Mouse (Mus musculus): ENCODE measurements around the gene Rtn4r. TPM values are rescaled to one million over a fixed set of nuclear protein-coding genes. Genes with fewer than 3 reads are reported as not detected.
A peak's percentile ranks its signal among the peaks of the same experiment; 100 is the strongest.

Rtn4r gene
- polyA plus RNA-seq, 1 experiment from 2014 or later: 10.7 TPM

DNA sequence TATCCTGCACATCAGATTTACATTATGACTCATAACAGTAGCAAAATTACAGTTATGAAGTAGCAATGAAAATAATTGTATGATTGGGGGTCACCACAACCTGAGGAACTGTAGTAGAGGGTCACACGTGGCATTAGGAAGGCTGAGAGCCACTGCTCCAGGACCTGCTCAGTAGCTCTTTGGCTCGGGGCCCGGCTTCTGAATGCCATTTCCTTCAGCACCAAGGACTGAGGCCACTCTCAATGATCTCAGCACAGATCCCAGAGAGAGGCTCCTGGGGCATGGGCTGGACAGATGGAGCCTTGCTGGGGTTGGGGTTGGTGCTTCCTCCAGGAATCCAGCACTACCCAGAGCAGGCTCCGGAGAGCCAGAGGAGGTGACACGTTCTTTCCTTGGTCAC lies 40.3 kb upstream of the Rtn4r start:
- Histone ChIP-seq H3K4me1 (ENCODE audit: control insufficient read depth, insufficient read depth, low read length) (peaks cover 3% of the 10 kb centered on the region; the same call in 1 of the 2 replicates), H3K27me3 (ENCODE audit: control insufficient read depth, insufficient read depth, low read length) (peaks cover 3% of the 10 kb centered on the region; the same call in 1 of the 2 replicates), H3K4me3 (ENCODE audit: low read depth, low read length) (no peak overlapping the region), H3K4me2 (ENCODE audit: low read depth) (no peak overlapping the region), H3K9ac (ENCODE audit: low read length) (no peak overlapping the region), H3K36me3 (ENCODE audit: control insufficient read depth, insufficient read depth, low read length) (no peaks in the 10 kb centered on the region), H3K9me3 (ENCODE audit: control insufficient read depth, low read length) (no peaks in the 10 kb centered on the region), H3K27ac (ENCODE audit: low read depth, low read length) (no peak overlapping the region)
- DNase-seq (ENCODE audit: low spot score) (no peak), ATAC-seq (ENCODE audit: insufficient read depth, low FRiP score, low TSS enrichment) (no peak)
- WGBS: 91% methylated on average over 5 of the region's 5 CpGs

DNA sequence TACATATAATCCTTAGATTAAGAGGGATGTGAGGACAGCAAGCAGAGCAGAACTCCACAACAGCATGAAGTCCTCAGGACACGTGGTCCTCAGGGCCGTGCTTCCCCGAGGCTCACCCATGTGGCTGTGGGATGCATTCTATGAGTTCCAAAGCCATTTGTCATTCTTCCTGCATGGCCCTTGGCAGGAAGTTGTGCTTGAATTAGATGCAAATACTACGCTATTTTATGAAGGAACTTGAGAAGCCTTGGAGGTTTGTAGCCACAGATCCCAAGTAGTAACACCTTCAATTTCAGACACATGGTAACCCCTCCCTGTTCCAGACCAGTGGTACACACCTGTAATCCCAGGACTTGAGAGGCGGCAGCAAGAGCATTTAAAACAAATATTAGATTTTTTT lies 31.1 kb upstream of the Rtn4r start:
- no peaks in the 10 kb centered on the region for H3K27me3 ChIP-seq (ENCODE audit: control insufficient read depth, insufficient read depth, low read length)
- no peaks in the 10 kb centered on the region for H3K36me3 ChIP-seq (ENCODE audit: control insufficient read depth, insufficient read depth, low read length)
- H3K9me3 ChIP-seq (ENCODE audit: control insufficient read depth, low read length): no peaks in the 10 kb centered on the region

DNA sequence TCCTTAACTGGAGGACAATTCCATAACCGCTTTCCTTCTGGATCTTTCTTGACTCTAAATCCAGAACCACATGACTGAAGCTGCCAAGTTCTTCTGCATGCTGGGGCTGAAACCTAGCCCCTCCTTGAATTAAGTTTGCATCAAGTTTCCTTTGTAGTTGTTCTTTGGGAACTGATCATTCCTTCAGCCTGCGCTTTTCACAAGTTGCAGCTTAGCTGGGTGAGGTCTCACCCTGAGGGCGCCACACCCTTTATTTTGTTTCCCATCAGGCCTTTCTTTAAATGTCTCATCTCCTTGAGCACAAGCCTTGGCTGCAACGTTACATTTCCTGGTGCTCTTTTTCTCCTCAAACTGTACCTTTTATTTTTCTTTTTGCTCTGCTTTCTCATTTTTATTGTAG lies 24.6 kb upstream of the Rtn4r start:
- H3K36me3 ChIP-seq (ENCODE audit: control insufficient read depth, insufficient read depth, low read length): no peaks in the 10 kb centered on the region
- no peak overlapping the region for H3K27ac ChIP-seq (ENCODE audit: low read depth, low read length)
- ATAC-seq (ENCODE audit: insufficient read depth, low FRiP score, low TSS enrichment) (no peak), DNase-seq (ENCODE audit: low spot score) (no peak)
- H3K4me1 ChIP-seq (ENCODE audit: control insufficient read depth, insufficient read depth, low read length): no peaks in the 10 kb centered on the region
- H3K4me3 ChIP-seq (ENCODE audit: low read depth, low read length): no peak overlapping the region
- WGBS: 83% methylated on average over 4 of the region's 4 CpGs
- H3K9me3 ChIP-seq (ENCODE audit: control insufficient read depth, low read length): no peaks in the 10 kb centered on the region
- H3K4me2 ChIP-seq (ENCODE audit: low read depth): no peak overlapping the region
- H3K27me3 ChIP-seq (ENCODE audit: control insufficient read depth, insufficient read depth, low read length): no peaks in the 10 kb centered on the region
- H3K9ac ChIP-seq (ENCODE audit: low read length): no peak overlapping the region

More for the DNA sequence above, 31.1 kb upstream of the Rtn4r start:
- no peak for DNase-seq (ENCODE audit: low spot score)
- Histone ChIP-seq H3K4me3 (ENCODE audit: low read depth, low read length) (no peak overlapping the region), H3K4me1 (ENCODE audit: control insufficient read depth, insufficient read depth, low read length) (no peaks in the 10 kb centered on the region), H3K9ac (ENCODE audit: low read length) (no peak overlapping the region), H3K4me2 (ENCODE audit: low read depth) (no peak overlapping the region), H3K27ac (ENCODE audit: low read depth, low read length) (no peak overlapping the region)
- 68% methylated on average over 5 of the region's 5 CpGs for WGBS
- ATAC-seq (ENCODE audit: insufficient read depth, low FRiP score, low TSS enrichment): no peak

DNA sequence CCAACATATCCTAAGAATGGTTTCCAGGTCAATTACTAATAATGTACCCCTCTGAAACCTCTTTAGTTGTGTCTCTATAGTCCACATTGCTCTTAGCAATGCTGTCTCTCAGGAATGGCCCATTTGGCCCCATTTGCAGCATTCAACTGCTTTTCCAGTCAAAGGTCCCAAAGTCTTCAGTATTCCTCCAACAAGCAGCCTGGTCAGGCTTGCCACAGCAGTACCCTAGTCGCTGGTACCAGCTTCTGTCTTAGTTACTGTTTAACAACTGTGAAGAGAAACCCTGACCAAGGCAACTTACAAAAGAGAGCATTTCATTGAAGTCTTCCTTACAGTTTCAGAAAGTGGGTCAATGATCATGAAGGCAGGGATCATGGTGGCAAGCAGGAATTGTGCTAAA lies 24.1 kb upstream of the Rtn4r start:
- Histone ChIP-seq H3K4me2 (ENCODE audit: low read depth) (no peak overlapping the region), H3K9ac (ENCODE audit: low read length) (no peak overlapping the region), H3K9me3 (ENCODE audit: control insufficient read depth, low read length) (no peaks in the 10 kb centered on the region), H3K27me3 (ENCODE audit: control insufficient read depth, insufficient read depth, low read length) (no peaks in the 10 kb centered on the region), H3K27ac (ENCODE audit: low read depth, low read length) (no peak overlapping the region), H3K36me3 (ENCODE audit: control insufficient read depth, insufficient read depth, low read length) (no peaks in the 10 kb centered on the region), H3K4me1 (ENCODE audit: control insufficient read depth, insufficient read depth, low read length) (no peaks in the 10 kb centered on the region), H3K4me3 (ENCODE audit: low read depth, low read length) (no peak overlapping the region)
- no peak for ATAC-seq (ENCODE audit: insufficient read depth, low FRiP score, low TSS enrichment)
- DNase-seq (ENCODE audit: low spot score): no peak
- 73% methylated on average over 1 of the region's 1 CpGs for WGBS

DNA sequence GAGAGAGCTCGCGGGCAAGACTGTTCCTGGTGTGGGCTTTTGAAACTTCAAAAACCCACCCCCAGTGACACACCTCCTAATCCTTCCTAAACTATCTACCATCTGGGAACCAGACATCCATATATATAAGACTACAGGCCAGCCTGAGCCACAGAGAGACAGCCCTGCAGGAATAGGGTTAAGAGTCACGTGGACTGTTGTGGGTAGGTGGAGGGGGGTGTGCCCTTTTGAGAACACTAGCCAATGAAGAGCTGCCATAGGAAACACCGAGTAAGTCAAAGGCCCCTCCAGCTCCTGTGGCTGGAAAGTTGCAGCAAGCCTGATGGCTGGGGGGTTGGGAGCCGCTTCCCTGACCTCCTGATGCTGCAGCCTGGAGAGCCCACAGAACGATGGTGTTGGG lies 23.6 kb upstream of the Rtn4r start:
- Histone ChIP-seq H3K9ac (ENCODE audit: low read length) (no peak overlapping the region), H3K4me2 (ENCODE audit: low read depth) (no peak overlapping the region), H3K27me3 (ENCODE audit: control insufficient read depth, insufficient read depth, low read length) (no peaks in the 10 kb centered on the region), H3K27ac (ENCODE audit: low read depth, low read length) (no peak overlapping the region), H3K4me1 (ENCODE audit: control insufficient read depth, insufficient read depth, low read length) (no peaks in the 10 kb centered on the region), H3K4me3 (ENCODE audit: low read depth, low read length) (no peak overlapping the region), H3K9me3 (ENCODE audit: control insufficient read depth, low read length) (no peaks in the 10 kb centered on the region), H3K36me3 (ENCODE audit: control insufficient read depth, insufficient read depth, low read length) (no peaks in the 10 kb centered on the region)
- WGBS: 43% methylated on average over 6 of the region's 6 CpGs
- DNase-seq (ENCODE audit: low spot score) (no peak), ATAC-seq (ENCODE audit: insufficient read depth, low FRiP score, low TSS enrichment) (no peak)

DNA sequence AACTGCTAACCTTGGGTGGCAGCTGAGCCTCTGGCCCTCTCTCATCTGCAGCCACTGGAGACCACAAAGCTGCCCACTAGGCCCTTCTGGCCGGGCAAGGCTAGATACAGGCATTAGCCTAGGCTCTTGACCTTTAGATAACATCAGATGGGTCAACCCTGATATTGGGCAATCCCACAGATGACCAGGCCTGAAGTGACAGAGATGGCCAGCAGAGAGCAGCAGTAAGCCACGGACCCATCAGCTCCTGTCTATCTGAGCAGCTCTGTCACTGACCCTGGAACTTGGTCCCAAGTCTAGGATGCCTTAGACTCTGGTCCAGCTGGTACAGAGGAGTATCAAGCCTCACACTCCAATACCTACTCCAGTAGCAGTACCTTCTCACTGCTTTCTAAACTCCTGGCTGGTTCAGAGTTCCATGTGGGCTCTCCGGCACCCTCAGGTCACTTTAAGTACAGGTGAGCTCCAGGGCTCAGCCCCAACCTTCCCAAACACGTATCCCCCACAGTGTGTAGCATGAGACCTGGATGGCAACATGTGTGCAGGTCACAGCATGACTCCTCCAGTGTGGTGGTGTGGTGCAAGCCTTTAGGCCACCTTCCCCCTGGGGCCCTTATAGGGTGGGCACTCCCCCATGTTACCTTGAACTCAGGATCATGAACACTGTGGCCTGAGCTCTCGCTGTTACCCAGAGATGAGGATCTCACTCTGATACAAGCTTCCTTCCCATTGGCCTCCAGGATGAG lies 19.0 kb upstream of the Rtn4r start:
- peak; percentile 60; the same call in 1 of the 2 replicates for ATAC-seq (ENCODE audit: insufficient read depth, low FRiP score, low TSS enrichment)
- peak; percentile 75 for DNase-seq (ENCODE audit: low spot score)
- 60% methylated on average over 5 of the region's 5 CpGs for WGBS
- Histone ChIP-seq H3K27ac (ENCODE audit: low read depth, low read length) (no peak overlapping the region), H3K9ac (ENCODE audit: low read length) (no peak overlapping the region), H3K9me3 (ENCODE audit: control insufficient read depth, low read length) (no peaks in the 10 kb centered on the region), H3K36me3 (ENCODE audit: control insufficient read depth, insufficient read depth, low read length) (no peaks in the 10 kb centered on the region), H3K4me3 (ENCODE audit: low read depth, low read length) (no peak overlapping the region), H3K27me3 (ENCODE audit: control insufficient read depth, insufficient read depth, low read length) (no peaks in the 10 kb centered on the region), H3K4me1 (ENCODE audit: control insufficient read depth, insufficient read depth, low read length) (no peaks in the 10 kb centered on the region), H3K4me2 (ENCODE audit: low read depth) (no peak overlapping the region)

DNA sequence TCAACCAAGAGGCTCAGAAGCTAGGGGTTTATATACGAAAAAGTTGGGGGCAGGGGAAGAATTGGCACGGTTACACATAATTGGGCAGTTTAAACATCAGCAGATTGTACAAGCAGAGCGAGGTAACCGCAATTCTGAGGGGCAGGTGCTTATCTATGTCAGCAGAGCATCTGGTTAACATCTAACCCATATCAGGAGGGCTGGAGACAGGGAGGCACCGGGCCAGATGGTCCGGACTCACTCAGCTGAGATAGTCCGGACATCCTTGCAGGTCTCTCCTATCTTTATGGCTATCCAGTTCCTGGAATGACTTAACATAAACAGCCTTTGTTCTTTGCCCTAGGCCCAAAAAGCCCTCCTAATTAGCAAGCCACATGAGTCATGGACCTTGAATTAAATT lies 16.4 kb upstream of the Rtn4r start:
- H3K27me3 ChIP-seq (ENCODE audit: control insufficient read depth, insufficient read depth, low read length): no peaks in the 10 kb centered on the region
- no peak overlapping the region for H3K9ac ChIP-seq (ENCODE audit: low read length)
- H3K4me3 ChIP-seq (ENCODE audit: low read depth, low read length): no peak overlapping the region
- H3K9me3 ChIP-seq (ENCODE audit: control insufficient read depth, low read length): no peaks in the 10 kb centered on the region
- H3K27ac ChIP-seq (ENCODE audit: low read depth, low read length): no peak overlapping the region
- no peak for ATAC-seq (ENCODE audit: insufficient read depth, low FRiP score, low TSS enrichment)
- no peaks in the 10 kb centered on the region for H3K36me3 ChIP-seq (ENCODE audit: control insufficient read depth, insufficient read depth, low read length)
- no peak for DNase-seq (ENCODE audit: low spot score)
- H3K4me2 ChIP-seq (ENCODE audit: low read depth): no peak overlapping the region
- 89% methylated on average over 7 of the region's 7 CpGs for WGBS
- H3K4me1 ChIP-seq (ENCODE audit: control insufficient read depth, insufficient read depth, low read length): no peaks in the 10 kb centered on the region

DNA sequence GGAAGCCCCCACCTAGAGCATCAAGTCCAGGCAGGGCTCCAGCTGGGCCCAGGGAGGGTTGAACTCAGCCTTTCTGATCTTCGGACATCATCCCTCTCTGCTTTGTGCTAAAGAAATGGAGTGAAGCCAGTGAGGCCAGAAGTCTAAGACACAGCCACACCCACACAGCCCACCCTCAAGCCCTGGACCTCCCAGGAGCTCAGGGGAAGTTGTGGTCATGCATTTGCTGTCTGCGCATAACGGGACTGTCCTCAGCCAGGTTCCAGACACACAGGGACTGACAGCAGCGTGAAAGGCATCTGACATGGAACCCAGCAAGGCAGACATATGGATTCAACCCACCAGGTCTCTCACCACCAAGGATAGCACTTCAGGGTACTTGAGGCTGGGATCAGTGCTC lies 11.0 kb upstream of the Rtn4r start:
- Histone ChIP-seq H3K36me3 (ENCODE audit: control insufficient read depth, insufficient read depth, low read length) (no peaks in the 10 kb centered on the region), H3K27ac (ENCODE audit: low read depth, low read length) (no peak overlapping the region), H3K4me3 (ENCODE audit: low read depth, low read length) (no peak overlapping the region), H3K27me3 (ENCODE audit: control insufficient read depth, insufficient read depth, low read length) (no peaks in the 10 kb centered on the region), H3K9me3 (ENCODE audit: control insufficient read depth, low read length) (no peaks in the 10 kb centered on the region), H3K4me2 (ENCODE audit: low read depth) (no peak overlapping the region), H3K4me1 (ENCODE audit: control insufficient read depth, insufficient read depth, low read length) (no peaks in the 10 kb centered on the region), H3K9ac (ENCODE audit: low read length) (no peak overlapping the region)
- 81% methylated on average over 4 of the region's 4 CpGs for WGBS
- ATAC-seq (ENCODE audit: insufficient read depth, low FRiP score, low TSS enrichment): no peak
- DNase-seq (ENCODE audit: low spot score): no peak

DNA sequence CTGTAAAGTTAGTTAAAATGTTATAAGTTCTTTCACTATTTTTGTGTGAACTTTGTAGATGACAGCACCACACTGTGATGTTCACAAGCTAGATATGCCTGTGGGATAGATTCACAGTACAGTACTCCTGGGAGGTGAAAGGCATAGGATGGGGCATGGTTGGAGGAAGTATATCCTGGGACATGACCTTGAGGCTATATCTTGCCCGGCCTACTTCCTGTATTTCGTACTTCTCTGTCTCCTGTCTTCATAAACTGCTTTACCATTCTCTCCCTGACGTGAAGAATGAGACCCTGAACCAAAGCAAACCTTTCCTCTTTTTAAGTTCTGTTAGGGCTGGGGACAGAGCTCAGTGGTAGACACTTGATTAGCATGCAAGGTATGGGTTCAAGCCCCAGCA lies 9.2 kb upstream of the Rtn4r start:
- no peak overlapping the region for H3K4me2 ChIP-seq (ENCODE audit: low read depth)
- DNase-seq (ENCODE audit: low spot score): no peak
- no peaks in the 10 kb centered on the region for H3K9me3 ChIP-seq (ENCODE audit: control insufficient read depth, low read length)
- H3K27me3 ChIP-seq (ENCODE audit: control insufficient read depth, insufficient read depth, low read length): no peaks in the 10 kb centered on the region
- no peaks in the 10 kb centered on the region for H3K36me3 ChIP-seq (ENCODE audit: control insufficient read depth, insufficient read depth, low read length)
- no peak overlapping the region for H3K9ac ChIP-seq (ENCODE audit: low read length)
- H3K4me3 ChIP-seq (ENCODE audit: low read depth, low read length): no peak overlapping the region
- WGBS: 85% methylated on average over 3 of the region's 3 CpGs
- no peak for ATAC-seq (ENCODE audit: insufficient read depth, low FRiP score, low TSS enrichment)
- H3K4me1 ChIP-seq (ENCODE audit: control insufficient read depth, insufficient read depth, low read length): no peaks in the 10 kb centered on the region
- H3K27ac ChIP-seq (ENCODE audit: low read depth, low read length): no peak overlapping the region

All from neural tube, embryonic 11.5 days (tissue).